Mouse (Mus musculus): ENCODE measurements at regions not wholly inside any gene's neighbourhood (a gene's known extent, or its start where the extent isn't known, plus 50 kb on each side); places are given as distances from the start of the nearest gene placed in this dataset.
A peak's percentile ranks its signal among the peaks of the same experiment; 100 is the strongest.
"Not testable (repeated sequence)": the region's sequence is repeated elsewhere in the genome, so short reads cannot be mapped to it uniquely, and the experiment has no call there.

DNA sequence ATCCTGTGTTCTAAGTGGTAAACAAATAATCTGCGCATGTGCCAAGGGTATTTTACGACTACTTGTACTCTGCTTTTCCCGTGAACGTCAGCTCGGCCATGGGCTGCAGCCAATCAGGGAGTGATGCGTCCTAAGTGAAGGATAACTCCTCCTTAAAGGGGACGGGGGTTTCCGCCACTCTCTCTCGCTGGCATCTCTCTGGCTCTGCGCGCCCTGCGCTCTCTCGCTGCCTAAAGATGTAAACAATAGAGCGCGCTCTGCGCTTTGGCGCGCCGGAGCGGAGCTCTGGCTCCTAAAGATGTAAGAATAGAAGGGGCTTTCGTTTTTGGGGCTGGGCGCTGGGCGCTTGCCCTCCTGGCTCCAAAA is 137.7 kb downstream of the Zfp619 start:
- not testable (repeated sequence) for H3K4me1 ChIP-seq (replicated peaks; ENCODE audit: control insufficient read depth, insufficient read depth, low read length); H3K36me3 ChIP-seq (ENCODE audit: control insufficient read depth, insufficient read depth, low read length); H3K27me3 ChIP-seq (replicated peaks; ENCODE audit: control insufficient read depth, insufficient read depth, low read length); DNase-seq (ENCODE audit: low spot score); H3K9me3 ChIP-seq (ENCODE audit: control insufficient read depth, low read length)
- peak; percentile 66 for ATAC-seq (replicated peaks; ENCODE audit: low FRiP score, low TSS enrichment, low read depth)
- H3K4me3 ChIP-seq (ENCODE audit: low read depth, low read length): peak overlapping the region; percentile 42
- H3K9ac ChIP-seq (ENCODE audit: low read length): peak overlapping the region; percentile 54
- 14% methylated on average over 21 of the region's 23 CpGs for WGBS
- peak overlapping the region; percentile 71 for H3K27ac ChIP-seq (ENCODE audit: low read depth)
- peak overlapping the region; percentile 62 for H3K4me2 ChIP-seq (ENCODE audit: low read length)

DNA sequence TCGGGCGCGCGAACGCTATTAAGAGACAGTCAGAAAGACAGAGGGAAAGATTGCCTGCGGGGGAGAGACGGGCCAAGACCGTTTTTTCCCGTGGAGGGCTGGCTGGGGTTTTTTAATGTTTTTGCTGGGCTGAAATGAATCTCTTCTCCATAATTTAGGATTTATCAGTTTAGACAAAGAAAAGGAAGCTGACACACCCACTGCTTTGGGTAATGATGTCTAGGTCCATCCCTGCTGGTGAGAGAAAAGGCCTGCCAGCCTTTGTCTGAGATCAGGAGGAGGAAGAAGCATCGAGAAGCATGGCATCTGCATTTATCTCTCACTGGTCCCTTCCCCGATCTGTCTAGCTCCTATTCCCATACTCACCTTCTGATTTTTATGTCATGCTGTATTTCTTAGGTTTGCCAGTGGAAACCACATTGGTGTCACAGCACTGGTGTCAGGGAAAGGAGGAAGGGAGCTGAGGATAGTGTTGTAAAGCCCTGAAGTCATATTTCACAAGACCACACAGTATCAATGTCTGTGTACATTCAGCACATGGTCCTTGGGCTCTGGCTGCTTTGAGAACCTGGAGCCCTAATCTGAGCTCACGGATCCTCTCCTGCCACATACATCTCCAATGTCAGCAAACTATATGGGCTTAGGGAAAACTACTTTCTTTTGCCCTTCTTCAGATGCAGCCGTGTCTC is 138.3 kb downstream of the Zfp619 start:
- Histone ChIP-seq H3K4me1 (replicated peaks; ENCODE audit: control insufficient read depth, insufficient read depth, low read length) (peaks cover 7% of the 10 kb centered on the region), H3K9ac (ENCODE audit: low read length) (peak overlapping the region; percentile 54), H3K27me3 (replicated peaks; ENCODE audit: control insufficient read depth, insufficient read depth, low read length) (no peaks in the 10 kb centered on the region), H3K4me2 (ENCODE audit: low read length) (peak overlapping the region; percentile 62), H3K27ac (ENCODE audit: low read depth) (peak overlapping the region; percentile 71), H3K4me3 (ENCODE audit: low read depth, low read length) (peak overlapping the region; percentile 42), H3K9me3 (ENCODE audit: control insufficient read depth, low read length) (no peaks in the 10 kb centered on the region), H3K36me3 (ENCODE audit: control insufficient read depth, insufficient read depth, low read length) (no peaks in the 10 kb centered on the region)
- whole genome bisulfite sequencing: 22% methylated on average over 13 of the region's 13 CpGs
- DNase-seq (ENCODE audit: low spot score) (peak; percentile 55), ATAC-seq (replicated peaks; ENCODE audit: low FRiP score, low TSS enrichment, low read depth) (peak; percentile 41; the same call in 1 of the 2 replicates)

DNA sequence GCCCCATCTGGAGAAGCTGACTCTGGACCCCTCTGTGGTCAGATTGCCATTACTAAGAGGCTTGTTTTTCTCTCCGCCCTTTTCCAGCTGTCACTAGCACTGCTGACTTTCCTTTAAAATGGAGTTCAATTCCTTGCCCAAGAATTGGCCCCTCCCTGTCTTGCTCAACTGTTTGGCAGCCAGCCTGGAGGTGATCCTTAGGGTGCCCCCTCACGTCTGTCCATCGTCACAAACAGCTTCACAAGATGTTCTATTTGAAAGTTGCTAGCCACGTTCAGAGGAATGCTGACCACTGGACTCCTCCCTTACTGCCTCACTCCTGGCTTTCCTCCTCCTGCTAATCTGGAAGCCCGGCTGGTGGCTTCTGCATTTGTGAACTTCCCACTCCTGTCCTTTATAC is 142.0 kb downstream of the Zfp619 start:
- ATAC-seq (replicated peaks; ENCODE audit: low FRiP score, low TSS enrichment, low read depth) (no peak), DNase-seq (ENCODE audit: low spot score) (no peak)
- H3K4me3 ChIP-seq (ENCODE audit: low read depth, low read length): no peak overlapping the region
- no peaks in the 10 kb centered on the region for H3K36me3 ChIP-seq (ENCODE audit: control insufficient read depth, insufficient read depth, low read length)
- no peak overlapping the region for H3K9ac ChIP-seq (ENCODE audit: low read length)
- WGBS: 29% methylated on average over 5 of the region's 5 CpGs
- 0 out of 2 replicates have a peak, but pooled peaks cover 3% of the 10 kb centered on the region for H3K9me3 ChIP-seq (ENCODE audit: control insufficient read depth, low read length)
- H3K4me1 ChIP-seq (replicated peaks; ENCODE audit: control insufficient read depth, insufficient read depth, low read length): peaks cover 7% of the 10 kb centered on the region
- no peaks in the 10 kb centered on the region for H3K27me3 ChIP-seq (replicated peaks; ENCODE audit: control insufficient read depth, insufficient read depth, low read length)
- H3K4me2 ChIP-seq (ENCODE audit: low read length): no peak overlapping the region
- no peak overlapping the region for H3K27ac ChIP-seq (ENCODE audit: low read depth)

DNA sequence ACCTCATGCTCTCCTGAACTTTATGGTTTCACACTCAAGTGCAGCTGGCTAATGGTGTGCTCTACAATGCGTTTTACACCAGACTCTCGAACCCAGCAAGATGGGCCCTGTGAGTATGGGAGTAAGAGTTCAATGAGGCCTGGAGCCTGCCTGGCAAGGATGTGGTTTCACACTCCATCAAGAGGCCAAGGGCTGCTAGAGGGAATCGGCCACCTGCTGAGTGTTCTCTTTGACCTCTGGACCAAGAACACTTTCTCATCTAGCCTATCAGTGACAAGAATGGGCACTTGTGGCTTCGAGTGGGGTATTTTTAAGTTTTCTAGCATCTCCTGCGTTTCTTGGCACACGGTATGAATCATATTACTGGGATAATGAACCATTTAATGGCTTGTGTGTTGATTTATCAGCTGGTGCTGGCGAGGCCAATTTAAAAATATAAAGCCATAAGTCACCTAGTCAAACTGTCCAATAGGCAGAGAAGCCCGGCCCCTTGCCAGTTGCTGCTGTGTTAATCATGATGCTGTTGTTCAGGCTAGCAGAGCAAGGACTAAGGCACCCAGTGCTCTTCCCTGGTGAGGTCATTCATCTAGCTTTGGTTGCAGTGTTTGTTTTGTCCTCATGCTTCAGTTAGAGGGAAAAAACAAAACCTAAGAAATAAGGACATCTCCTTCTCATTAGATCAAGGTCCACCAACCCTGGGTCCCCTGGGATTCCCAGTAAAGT is 157.7 kb downstream of the Zfp619 start:
- Histone ChIP-seq H3K27me3 (replicated peaks; ENCODE audit: control insufficient read depth, insufficient read depth, low read length) (no peaks in the 10 kb centered on the region), H3K4me2 (ENCODE audit: low read length) (no peak overlapping the region), H3K4me1 (replicated peaks; ENCODE audit: control insufficient read depth, insufficient read depth, low read length) (no peaks in the 10 kb centered on the region), H3K9ac (ENCODE audit: low read length) (no peak overlapping the region), H3K36me3 (ENCODE audit: control insufficient read depth, insufficient read depth, low read length) (no peaks in the 10 kb centered on the region), H3K9me3 (ENCODE audit: control insufficient read depth, low read length) (no peaks in the 10 kb centered on the region), H3K4me3 (ENCODE audit: low read depth, low read length) (no peak overlapping the region), H3K27ac (ENCODE audit: low read depth) (no peak overlapping the region)
- no peak for DNase-seq (ENCODE audit: low spot score)
- 72% methylated on average over 8 of the region's 8 CpGs for WGBS
- no peak for ATAC-seq (replicated peaks; ENCODE audit: low FRiP score, low TSS enrichment, low read depth)

DNA sequence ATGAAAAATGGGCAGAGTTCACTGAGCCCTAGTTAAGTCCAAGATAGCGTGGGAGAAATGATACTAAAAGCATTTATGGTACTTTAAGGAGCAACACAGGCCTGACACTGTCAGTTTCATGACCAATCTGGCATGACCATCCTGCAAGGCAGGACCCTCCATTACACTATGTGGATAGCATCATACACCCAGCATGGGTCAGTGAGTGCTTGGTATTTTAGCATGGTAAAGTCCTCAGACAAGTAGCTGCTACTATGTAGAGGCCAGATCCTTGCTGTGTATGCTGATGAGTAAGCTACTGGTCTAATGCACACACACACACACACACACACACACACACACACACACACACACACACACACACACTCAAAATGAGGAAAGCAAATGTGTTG is 158.3 kb downstream of the Zfp619 start:
- DNase-seq (ENCODE audit: low spot score): no peak
- Histone ChIP-seq H3K4me2 (ENCODE audit: low read length) (no peak overlapping the region), H3K9me3 (ENCODE audit: control insufficient read depth, low read length) (no peaks in the 10 kb centered on the region), H3K4me1 (replicated peaks; ENCODE audit: control insufficient read depth, insufficient read depth, low read length) (no peaks in the 10 kb centered on the region), H3K36me3 (ENCODE audit: control insufficient read depth, insufficient read depth, low read length) (no peaks in the 10 kb centered on the region), H3K9ac (ENCODE audit: low read length) (no peak overlapping the region), H3K4me3 (ENCODE audit: low read depth, low read length) (no peak overlapping the region), H3K27ac (ENCODE audit: low read depth) (no peak overlapping the region), H3K27me3 (replicated peaks; ENCODE audit: control insufficient read depth, insufficient read depth, low read length) (no peaks in the 10 kb centered on the region)
- ATAC-seq (replicated peaks; ENCODE audit: low FRiP score, low TSS enrichment, low read depth): no peak
- 83% methylated on average over 1 of the region's 1 CpGs for WGBS

DNA sequence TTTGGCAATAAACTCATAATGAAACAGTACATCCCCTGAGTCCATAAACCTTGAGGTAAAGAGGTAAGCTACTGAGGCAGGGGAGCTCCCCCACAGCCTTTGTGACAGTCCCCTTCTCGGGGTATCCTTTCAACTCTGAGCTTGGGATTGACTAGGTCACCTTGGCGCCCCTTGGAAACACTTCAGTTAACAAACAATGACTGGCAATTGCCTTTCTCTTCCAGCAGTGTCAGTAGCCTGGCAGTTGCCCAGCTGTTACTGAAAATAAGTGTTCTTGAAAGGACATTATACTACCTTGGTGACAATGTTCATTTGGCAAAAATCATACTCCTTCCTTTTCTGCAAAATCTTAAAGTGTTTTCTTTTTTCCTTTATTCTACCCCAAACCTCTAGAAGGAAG is 162.8 kb downstream of the Zfp619 start:
- Histone ChIP-seq H3K4me3 (ENCODE audit: low read depth, low read length) (no peak overlapping the region), H3K9ac (ENCODE audit: low read length) (no peak overlapping the region), H3K27ac (ENCODE audit: low read depth) (no peak overlapping the region), H3K9me3 (ENCODE audit: control insufficient read depth, low read length) (no peaks in the 10 kb centered on the region), H3K27me3 (replicated peaks; ENCODE audit: control insufficient read depth, insufficient read depth, low read length) (no peaks in the 10 kb centered on the region), H3K4me1 (replicated peaks; ENCODE audit: control insufficient read depth, insufficient read depth, low read length) (no peaks in the 10 kb centered on the region), H3K36me3 (ENCODE audit: control insufficient read depth, insufficient read depth, low read length) (no peaks in the 10 kb centered on the region), H3K4me2 (ENCODE audit: low read length) (no peak overlapping the region)
- WGBS: 50% methylated on average over 2 of the region's 2 CpGs
- DNase-seq (ENCODE audit: low spot score) (no peak), ATAC-seq (replicated peaks; ENCODE audit: low FRiP score, low TSS enrichment, low read depth) (no peak)

DNA sequence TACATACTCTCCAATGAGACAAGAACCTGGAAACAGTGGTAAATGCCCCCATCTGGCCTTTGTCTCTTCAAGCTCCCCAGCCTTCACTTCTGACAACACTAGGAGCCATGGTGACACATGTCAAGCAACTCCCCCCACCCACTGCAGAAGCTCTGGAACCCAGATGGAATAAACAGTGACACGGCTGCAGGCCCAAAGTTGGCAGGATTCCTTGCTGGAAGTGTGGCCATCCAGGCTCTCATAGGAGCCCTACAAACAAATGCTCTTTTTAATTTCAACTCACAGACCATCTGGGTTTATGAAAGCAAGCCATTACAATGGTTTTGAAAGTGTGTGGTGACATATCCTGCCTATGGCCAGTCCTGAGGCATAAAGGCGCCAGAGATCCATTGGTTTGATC is 179.0 kb downstream of the Zfp619 start:
- no peak overlapping the region for H3K4me2 ChIP-seq (ENCODE audit: low read length)
- H3K9ac ChIP-seq (ENCODE audit: low read length): no peak overlapping the region
- DNase-seq (ENCODE audit: low spot score): no peak
- 63% methylated on average over 2 of the region's 2 CpGs for WGBS
- no peak overlapping the region for H3K27ac ChIP-seq (ENCODE audit: low read depth)
- no peaks in the 10 kb centered on the region for H3K9me3 ChIP-seq (ENCODE audit: control insufficient read depth, low read length)
- no peaks in the 10 kb centered on the region for H3K4me1 ChIP-seq (replicated peaks; ENCODE audit: control insufficient read depth, insufficient read depth, low read length)
- no peaks in the 10 kb centered on the region for H3K36me3 ChIP-seq (ENCODE audit: control insufficient read depth, insufficient read depth, low read length)
- H3K4me3 ChIP-seq (ENCODE audit: low read depth, low read length): no peak overlapping the region
- no peaks in the 10 kb centered on the region for H3K27me3 ChIP-seq (replicated peaks; ENCODE audit: control insufficient read depth, insufficient read depth, low read length)
- ATAC-seq (replicated peaks; ENCODE audit: low FRiP score, low TSS enrichment, low read depth): no peak

DNA sequence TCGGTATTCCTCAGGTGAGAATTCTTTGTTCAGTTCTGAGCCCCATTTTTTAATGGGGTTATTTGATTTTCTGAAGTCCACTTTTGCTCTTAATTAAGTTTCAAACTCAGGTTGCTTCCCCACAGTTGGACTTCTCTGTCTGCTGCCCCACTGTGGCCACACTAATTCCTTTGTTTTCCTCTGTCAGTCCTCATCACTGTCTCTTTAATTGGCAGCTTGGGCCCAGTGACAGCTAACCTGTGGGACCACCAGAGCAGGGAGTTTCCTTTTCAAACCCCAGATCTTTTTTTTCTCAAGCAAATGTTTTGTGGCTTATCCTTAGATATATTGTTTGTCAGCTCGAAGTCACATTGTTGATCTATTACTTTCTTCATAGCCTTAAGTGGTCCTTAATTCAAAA is 183.9 kb downstream of the Zfp619 start:
- H3K9me3 ChIP-seq (ENCODE audit: control insufficient read depth, low read length): no peaks in the 10 kb centered on the region
- ATAC-seq (replicated peaks; ENCODE audit: low FRiP score, low TSS enrichment, low read depth): no peak
- H3K27ac ChIP-seq (ENCODE audit: low read depth): no peak overlapping the region
- no peak overlapping the region for H3K4me2 ChIP-seq (ENCODE audit: low read length)
- H3K27me3 ChIP-seq (replicated peaks; ENCODE audit: control insufficient read depth, insufficient read depth, low read length): no peaks in the 10 kb centered on the region
- H3K9ac ChIP-seq (ENCODE audit: low read length): no peak overlapping the region
- WGBS: 85% methylated on average over 2 of the region's 2 CpGs
- H3K4me3 ChIP-seq (ENCODE audit: low read depth, low read length): no peak overlapping the region
- no peaks in the 10 kb centered on the region for H3K36me3 ChIP-seq (ENCODE audit: control insufficient read depth, insufficient read depth, low read length)
- DNase-seq (ENCODE audit: low spot score): no peak
- no peaks in the 10 kb centered on the region for H3K4me1 ChIP-seq (replicated peaks; ENCODE audit: control insufficient read depth, insufficient read depth, low read length)

Data from intestine, embryonic 14.5 days (tissue).